Mouse (Mus musculus) forebrain, embryonic 14.5 days (tissue): Measurements from ENCODE around the gene Pxn. TPM values are rescaled to one million over a fixed set of nuclear protein-coding genes. Genes with fewer than 3 reads are reported as not detected.
A peak's percentile ranks its signal among the peaks of the same experiment; 100 is the strongest.

Experiments
- ATAC-seq: fragments of 200-750 bp; cut with Nextera tagmentation; 2 replicates; pipeline ENCODE4 v1.8.0; 2017; ENCODE audit warnings: mild to moderate bottlenecking, moderate library complexity
- DNase-seq: peaks from one replicate; pipeline ENCODE4 v3.0.0-alpha.2; 2015; ENCODE audit warnings: low spot score
- H3K27ac ChIP-seq: fragments of 300-500 bp; sonication (generic); 2 replicates; pipeline ENCODE4 v1.5.1; 2014; ENCODE audit warnings: low read depth, mild to moderate bottlenecking, control low read depth, low read length, moderate library complexity
- H3K27me3 ChIP-seq: fragments of 300-500 bp; sonication (generic); replicated peaks from 2 replicates; pipeline ENCODE4 v1.6.1; 2014; ENCODE audit warnings: low read length, control low read depth, mixed read lengths; ENCODE audit not compliant: control insufficient read depth, insufficient read depth
- H3K36me3 ChIP-seq: fragments of 300-500 bp; sonication (generic); 2 replicates; pipeline ENCODE4 v1.6.1; 2014; ENCODE audit warnings: low read length, control low read depth; ENCODE audit not compliant: control insufficient read depth, insufficient read depth
- H3K4me1 ChIP-seq: fragments of 300-500 bp; sonication (generic); 2 replicates; pipeline ENCODE4 v1.6.1; 2014; ENCODE audit warnings: antibody characterized with exemption, low read length, control low read depth; ENCODE audit not compliant: control insufficient read depth, insufficient read depth
- H3K4me2 ChIP-seq: fragments of 300-500 bp; sonication (generic); 2 replicates; pipeline ENCODE4 v1.6.1; 2014; ENCODE audit warnings: mild to moderate bottlenecking, control low read depth, low read length
- H3K4me3 ChIP-seq: fragments of 300-500 bp; sonication (generic); 2 replicates; pipeline ENCODE4 v1.5.1; 2014; ENCODE audit warnings: low read depth, low read length, control low read depth
- H3K9ac ChIP-seq: fragments of 300-500 bp; sonication (generic); 2 replicates; pipeline ENCODE4 v1.6.1; 2014; ENCODE audit warnings: mild to moderate bottlenecking, low read length, control low read depth, moderate library complexity
- H3K9me3 ChIP-seq: fragments of 300-500 bp; sonication (generic); replicated peaks from 2 replicates; pipeline ENCODE4 v1.6.1; 2016; ENCODE audit warnings: low read length, control low read depth, mixed read lengths; ENCODE audit not compliant: control insufficient read depth
- WGBS: fragments of 180-500 bp; shearing (Covaris S2); extraction: QIAGEN DNeasy Blood & Tissue Kit; methylation state at CpG from one replicate; pipeline ENCODE4 v1.1.7; 2014; 5-methylcytosine and 5-hydroxymethylcytosine counted together
- microRNA-seq: library from miRNA; unstranded; fragments of <30 nt; microRNA quantifications from one replicate; pipeline ENCODE4, GENCODE M21; 2016
- polyA plus RNA-seq: library from polyadenylated mRNA; unstranded; fragments of >200 nt; fragmentation: Nextera tagmentation; extraction: Ambion mirVana; gene quantifications from 2 replicates; pipeline ENCODE4 v1.2.1, GENCODE M21; 2014

Gene Pxn
- polyA plus RNA-seq, 1 experiment from 2014 or later: 7.5 TPM

GRCm38 (mm10) chr5:115586166-115586565 lies 79.7 kb downstream of the Pxn start:
- Histone ChIP-seq H3K4me1 (no peaks in the 10 kb centered on the region), H3K9ac (no peak overlapping the region), H3K4me2 (no peak overlapping the region), H3K9me3 (peaks cover 9% of the 10 kb centered on the region), H3K36me3 (peaks cover 98% of the 10 kb centered on the region), H3K27me3 (no peaks in the 10 kb centered on the region), H3K27ac (no peak overlapping the region), H3K4me3 (no peak overlapping the region)
- DNase-seq: peak; percentile 38
- no peak for ATAC-seq
- WGBS: 16% methylated on average over 15 of the region's 15 CpGs

- H3K27ac ChIP-seq: no peak overlapping the region
- no peak for ATAC-seq
- H3K27me3 ChIP-seq: no peaks in the 10 kb centered on the region
- H3K4me1 ChIP-seq: no peaks in the 10 kb centered on the region
- no peak overlapping the region for H3K4me2 ChIP-seq
- H3K36me3 ChIP-seq: peaks cover 98% of the 10 kb centered on the region
- H3K4me3 ChIP-seq: no peak overlapping the region
- H3K9me3 ChIP-seq: peaks cover 9% of the 10 kb centered on the region
- no peak overlapping the region for H3K9ac ChIP-seq
- 80% methylated on average over 2 of the region's 2 CpGs for WGBS
- DNase-seq: no peak
Measured at GRCm38 (mm10) chr5:115586780-115587179, 80.3 kb downstream of the Pxn start.

GRCm38 (mm10) chr5:115591028-115591427 lies 84.6 kb downstream of the Pxn start:
- H3K4me1 ChIP-seq: no peaks in the 10 kb centered on the region
- ATAC-seq (no peak), DNase-seq (no peak)
- H3K4me2 ChIP-seq: no peak overlapping the region
- no peak overlapping the region for H3K27ac ChIP-seq
- peaks cover 98% of the 10 kb centered on the region for H3K36me3 ChIP-seq
- no peak overlapping the region for H3K4me3 ChIP-seq
- no peaks in the 10 kb centered on the region for H3K9me3 ChIP-seq
- H3K27me3 ChIP-seq: no peaks in the 10 kb centered on the region
- 86% methylated on average over 11 of the region's 11 CpGs for WGBS
- H3K9ac ChIP-seq: no peak overlapping the region

- H3K27me3 ChIP-seq: no peaks in the 10 kb centered on the region
- ATAC-seq: no peak
- H3K4me3 ChIP-seq: no peak overlapping the region
- H3K27ac ChIP-seq: no peak overlapping the region
- no peak overlapping the region for H3K9ac ChIP-seq
- no peak overlapping the region for H3K4me2 ChIP-seq
- no peaks in the 10 kb centered on the region for H3K4me1 ChIP-seq
- DNase-seq: no peak
- H3K36me3 ChIP-seq: peaks cover 98% of the 10 kb centered on the region
- 96% methylated on average over 2 of the region's 2 CpGs for WGBS
- no peaks in the 10 kb centered on the region for H3K9me3 ChIP-seq
Measured at GRCm38 (mm10) chr5:115591506-115591905, 85.0 kb downstream of the Pxn start.

DNA sequence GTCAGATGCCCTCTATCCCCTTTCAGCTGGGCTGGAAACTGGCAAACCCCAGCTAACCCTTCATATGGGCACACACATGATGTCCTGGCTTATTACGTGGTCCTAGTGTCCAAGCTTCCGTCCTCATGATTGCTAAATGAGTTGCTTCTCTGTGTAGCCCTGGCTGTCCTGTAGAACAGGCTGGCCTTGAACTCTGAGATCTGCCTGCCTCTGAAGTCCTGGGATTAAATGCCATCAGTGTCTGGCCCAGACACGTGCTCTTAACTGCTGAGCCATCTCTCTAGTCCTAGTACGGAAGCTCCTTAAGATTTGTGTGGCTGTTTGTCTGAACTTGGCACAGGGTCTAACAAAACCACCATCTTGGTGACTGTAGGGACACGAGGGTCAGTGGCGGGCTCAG lies 97.1 kb downstream of the Pxn start:
- DNase-seq (no peak), ATAC-seq (no peak)
- Histone ChIP-seq H3K27ac (no peak overlapping the region), H3K9me3 (no peaks in the 10 kb centered on the region), H3K4me3 (no peak overlapping the region), H3K9ac (no peak overlapping the region), H3K27me3 (no peaks in the 10 kb centered on the region), H3K36me3 (peaks cover 86% of the 10 kb centered on the region), H3K4me2 (no peak overlapping the region), H3K4me1 (no peaks in the 10 kb centered on the region)
- WGBS: 95% methylated on average over 6 of the region's 6 CpGs

Small RNA genes within 50 kb of the gene (microRNA-seq; reads per million reads assigned to microRNA genes)
- 0.40 reads per million for gene Mir7029

Other genes with a start within 250 kb of the Pxn start
- gene Rnf10, start 233.8 kb upstream of the Pxn start, polyA plus RNA-seq: 64.3 and 75.2 TPM in 2 replicates
- 55.1 and 60.9 TPM in 2 replicates for gene Coq5, start 227.0 kb upstream of the Pxn start, polyA plus RNA-seq
- gene Dynll1, start 205.7 kb upstream of the Pxn start, polyA plus RNA-seq: 1,615 and 1,740 TPM in 2 replicates
- gene Srsf9, start 179.5 kb upstream of the Pxn start, polyA plus RNA-seq: 165 and 169 TPM in 2 replicates
- 30.1 and 32.9 TPM in 2 replicates for gene Gatc, start 165.5 kb upstream of the Pxn start, polyA plus RNA-seq
- 56.4 and 57.6 TPM in 2 replicates for gene Triap1, start 165.5 kb upstream of the Pxn start, polyA plus RNA-seq
- 1,083 and 1,200 TPM in 2 replicates for gene Cox6a1, start 157.7 kb upstream of the Pxn start, polyA plus RNA-seq
- 63.3 and 69.4 TPM in 2 replicates for gene Msi1, start 77.1 kb upstream of the Pxn start, polyA plus RNA-seq
- gene Pla2g1b, start 40.4 kb upstream of the Pxn start, polyA plus RNA-seq: not detected in 2 replicates
- 19.5 and 24.3 TPM in 2 replicates for gene Sirt4, start 22.0 kb upstream of the Pxn start, polyA plus RNA-seq
- gene Rplp0, start 52.8 kb downstream of the Pxn start, polyA plus RNA-seq: 1,112 and 1,434 TPM in 2 replicates
- 29.2 and 41.2 TPM in 2 replicates for gene Gcn1l1, start 58.6 kb downstream of the Pxn start, polyA plus RNA-seq
- 17.7 and 18.7 TPM in 2 replicates for gene Rab35, start 125.2 kb downstream of the Pxn start, polyA plus RNA-seq
- gene Bicdl1, start 224.9 kb downstream of the Pxn start, polyA plus RNA-seq: 16.0 and 21.8 TPM in 2 replicates